ENCODE assay signal across 9 mouse cellular contexts in genomic region chr3:151566629-151567028, GRCm38 (mm10).
DNase-seq lines count a peak whose midpoint lies in the region; ATAC-seq and TF ChIP-seq lines count a peak whose summit lies in the region.
"Had no signal": no experiment of that assay in that cellular context is flagged by ENCODE, and none has a peak within 500 bp of the region (broad histone marks: within the 10 kb centered on the region; RNA-seq: fewer than 3 reads in every experiment).

No protein-coding gene starts in this region.

- 60% methylated on average over 5 of the region's 5 CpGs for WGBS in kidney, embryonic 15.5 days
- 45% methylated on average over 5 of the region's 5 CpGs for WGBS in forebrain, embryonic 16.5 days

- no peak overlapping the region for H3K27ac ChIP-seq in kidney, embryonic 15.5 days
- no peak overlapping the region for H3K27ac ChIP-seq in forebrain, embryonic 16.5 days (ENCODE audit: low read length)
- H3K27ac ChIP-seq: embryonic facial prominence, embryonic 12.5 days had no signal

- no peak for ATAC-seq in kidney, embryonic 15.5 days (replicated peaks; ENCODE audit: low FRiP score)
- ATAC-seq in Patski = no peak
- peak; percentile 21; the same call in 1 of the 2 replicates for ATAC-seq in forebrain, embryonic 16.5 days

- H3K4me3 ChIP-seq in kidney, embryonic 15.5 days (replicated peaks) = no peak overlapping the region
- no peak overlapping the region for H3K4me3 ChIP-seq in forebrain, embryonic 16.5 days (replicated peaks; ENCODE audit: low read length)
- H3K4me3 ChIP-seq: embryonic facial prominence, embryonic 12.5 days had no signal

- no peaks in the 10 kb centered on the region for H3K4me1 ChIP-seq in kidney, embryonic 15.5 days
- peaks cover 5% of the 10 kb centered on the region; the same call in 1 of the 2 replicates for H3K4me1 ChIP-seq in forebrain, embryonic 16.5 days (replicated peaks; ENCODE audit: control insufficient read depth, insufficient read depth, low read length)
- H3K4me1 ChIP-seq: embryonic facial prominence, embryonic 12.5 days had no signal

- no peak overlapping the region for H3K9ac ChIP-seq in kidney, embryonic 15.5 days
- no peak overlapping the region for H3K9ac ChIP-seq in forebrain, embryonic 16.5 days (replicated peaks; ENCODE audit: low read depth, low read length)
- H3K9ac ChIP-seq: embryonic facial prominence, embryonic 12.5 days had no signal

- in situ Hi-C loops in Patski (cut with MboI; ENCODE audit: low pct_unique_long_range_greater_than_20kb) = loop anchor here (10.0 kb wide), 1 partner anchor 1182 kb away; no protein-coding TSS in a partner anchor

- peak; percentile 22 for DNase-seq in adrenal gland, postnatal 10 days
- DNase-seq in adrenal gland, adult 2 months = no peak
- DNase-seq in kidney, postnatal 36 days = peak; percentile 13 to 24
- DNase-seq in Patski (ENCODE audit: low read depth, low spot score) = no peak
- no peak for DNase-seq in urinary bladder, postnatal 4 days (ENCODE audit: low spot score in 2 of 2)
- no peak for DNase-seq in right cerebral cortex, postnatal 14 days

- TF ChIP-seq CTCF in Patski (IDR thresholded peaks at IDR 0.05) = peak; percentile 64

- POLR2A ChIA-PET in Patski (lab: Charles Lee) = no interaction called here

- no peaks in the 10 kb centered on the region for H3K36me3 ChIP-seq in kidney, embryonic 15.5 days
- no peaks in the 10 kb centered on the region for H3K36me3 ChIP-seq in forebrain, embryonic 16.5 days (ENCODE audit: control insufficient read depth, insufficient read depth)
- H3K36me3 ChIP-seq: embryonic facial prominence, embryonic 12.5 days had no signal

- CTCF ChIA-PET in Patski (lab: Charles Lee) = interaction anchor here (1.1 to 1.2 kb wide), 2 partner anchors 300 to 344 kb away, joined by 3 read pairs; no protein-coding TSS in a partner anchor

- H3K4me2 ChIP-seq in kidney, embryonic 15.5 days = no peak overlapping the region
- H3K4me2 ChIP-seq in forebrain, embryonic 16.5 days (ENCODE audit: low read length) = no peak overlapping the region
- H3K4me2 ChIP-seq: embryonic facial prominence, embryonic 12.5 days had no signal

- no peaks in the 10 kb centered on the region for H3K9me3 ChIP-seq in kidney, embryonic 15.5 days (replicated peaks)
- H3K9me3 ChIP-seq in forebrain, embryonic 16.5 days (ENCODE audit: control insufficient read depth, low read length) = no peaks in the 10 kb centered on the region
- H3K9me3 ChIP-seq: embryonic facial prominence, embryonic 12.5 days had no signal

- H3K27me3 ChIP-seq in kidney, embryonic 15.5 days = no peaks in the 10 kb centered on the region
- no peaks in the 10 kb centered on the region for H3K27me3 ChIP-seq in Patski
- no peaks in the 10 kb centered on the region for H3K27me3 ChIP-seq in forebrain, embryonic 16.5 days (replicated peaks; ENCODE audit: control insufficient read depth, insufficient read depth, low read length)
- H3K27me3 ChIP-seq: embryonic facial prominence, embryonic 12.5 days had no signal

Comparison
In these comparisons a context has a peak if more than half of its experiments do, and no peak if none do; other contexts are left out.
1. DNase-seq: peak in adrenal gland, postnatal 10 days (single experiment) and kidney, postnatal 36 days (2 of 2); none in adrenal gland, adult 2 months (single experiment), Patski (single experiment), urinary bladder, postnatal 4 days (0 of 2) and right cerebral cortex, postnatal 14 days (single experiment).